Mouse (Mus musculus) Muller cell, postnatal 12 days (primary cell): ENCODE measurements at regions not wholly inside any gene's neighbourhood (a gene's known extent, or its start where the extent isn't known, plus 50 kb on each side); places are given as distances from the start of the nearest gene placed in this dataset.
"Not testable (repeated sequence)": the region's sequence is repeated elsewhere in the genome, so short reads cannot be mapped to it uniquely, and the experiment has no call there.

Experiments
- DNase-seq: peaks from one replicate; pipeline ENCODE4 v3.0.0-alpha.2; 2015; ENCODE audit errors: inconsistent ontology term

DNA sequence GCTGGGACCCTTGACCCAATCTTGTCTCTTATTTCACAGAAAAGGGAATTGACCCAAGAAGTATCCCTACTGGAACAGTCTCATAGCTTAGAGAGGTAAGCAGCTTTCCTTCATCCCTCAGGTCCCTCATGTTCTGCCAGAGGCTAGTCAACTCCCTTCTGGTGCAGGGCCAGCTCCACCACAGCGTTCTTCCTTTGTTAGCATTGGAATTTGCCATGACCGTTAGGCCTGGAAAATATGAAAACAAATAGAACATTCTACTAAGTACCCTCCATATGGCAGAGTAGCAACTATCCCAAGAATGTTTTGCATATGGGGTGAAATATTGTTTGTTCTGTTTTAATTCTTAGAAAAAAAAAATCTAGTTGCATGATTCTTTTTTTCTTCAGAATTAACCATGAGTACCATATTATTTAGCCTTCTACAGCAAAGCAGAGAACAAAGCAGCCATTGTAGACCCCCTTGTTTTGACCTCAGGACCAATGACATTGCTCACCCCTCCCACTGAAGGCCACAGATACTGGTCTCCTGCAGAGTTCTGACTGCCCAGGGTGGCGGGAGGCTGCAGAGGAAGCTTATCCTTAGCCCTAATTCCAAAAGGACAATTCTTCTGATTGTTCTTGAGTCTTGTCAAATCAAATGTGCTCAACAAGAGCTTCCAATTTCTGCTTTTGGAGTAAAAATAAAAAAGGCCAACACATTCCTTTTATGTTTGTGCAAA is 78.1 kb upstream of the Ehbp1 start:
- DNase-seq = peak; percentile 98

DNA sequence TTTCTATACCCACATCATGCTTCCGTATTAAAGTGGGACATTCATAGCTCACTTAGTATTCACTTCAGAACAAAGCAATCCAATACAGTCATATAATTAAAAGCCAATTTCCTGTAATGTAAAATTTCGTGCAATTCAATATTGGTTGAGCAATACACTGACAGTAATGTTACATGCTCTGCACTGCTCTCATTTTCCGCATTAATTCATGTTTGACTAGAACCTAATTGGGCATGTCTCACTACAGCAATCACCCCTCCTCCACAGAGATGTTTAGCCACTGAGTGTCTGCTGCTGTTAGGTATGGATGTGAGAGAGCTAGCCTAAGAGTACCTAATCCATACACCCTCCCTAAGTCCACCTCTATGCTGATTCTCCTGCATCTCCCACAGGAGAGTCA is 79.7 kb upstream of the Ehbp1 start:
- DNase-seq = peak; percentile 56

- DNase-seq = peak; percentile 78
Measured at GRCm38 (mm10) chr11:22437140-22437850, 74.6 kb upstream of the Tmem17 start.

DNA sequence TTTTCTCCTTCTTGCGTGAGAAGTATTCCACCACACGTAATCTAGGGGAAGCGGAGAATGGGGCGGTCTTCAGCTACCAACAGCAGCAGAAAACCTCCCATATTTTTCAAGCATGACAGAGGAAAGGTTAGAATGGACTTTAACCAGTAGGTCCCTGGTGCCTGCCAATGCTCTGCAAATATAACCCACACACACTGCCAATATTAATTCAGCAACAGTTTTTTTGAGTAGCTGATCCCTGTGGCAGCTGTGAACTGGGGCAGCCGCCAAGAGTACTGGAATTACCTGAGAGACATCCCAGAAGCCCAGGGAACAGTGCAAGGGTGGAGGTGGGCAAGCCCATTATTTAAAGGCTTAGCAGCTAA is 74.1 kb upstream of the Tmem17 start:
- DNase-seq = no peak

GRCm38 (mm10) chr11:22438441-22439066 is 73.3 kb upstream of the Tmem17 start:
- DNase-seq = no peak

- peak; percentile 69 for DNase-seq
Measured at GRCm38 (mm10) chr11:22440521-22440920, 71.4 kb upstream of the Tmem17 start.

- no peak for DNase-seq
Measured at GRCm38 (mm10) chr11:22453161-22453560, 58.7 kb upstream of the Tmem17 start.

DNA sequence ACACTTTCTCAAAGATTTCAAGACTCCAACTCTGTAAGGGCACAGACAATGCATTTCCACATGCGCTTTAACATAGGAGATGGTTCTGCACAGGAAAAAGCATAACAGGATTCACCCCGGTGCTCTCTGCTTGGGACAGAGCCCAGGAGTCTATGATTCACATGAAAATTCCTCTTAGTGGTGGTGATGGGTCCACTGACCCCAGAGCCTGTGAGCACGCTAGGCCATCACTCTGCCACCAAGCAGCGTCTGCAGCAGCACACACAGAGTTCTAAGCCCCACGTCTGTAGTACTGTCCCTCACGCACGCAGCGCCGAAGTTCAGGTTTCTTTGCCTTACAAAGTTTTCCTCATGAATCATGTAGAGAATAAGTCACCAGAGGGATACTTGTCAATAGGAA is 55.6 kb upstream of the Tmem17 start:
- DNase-seq = no peak

GRCm38 (mm10) chr11:22457220-22457619 is 54.7 kb upstream of the Tmem17 start:
- no peak for DNase-seq

GRCm38 (mm10) chr11:22458951-22459703 is 52.8 kb upstream of the Tmem17 start:
- DNase-seq = peak; percentile 60

GRCm38 (mm10) chr11:22461019-22461735 is 50.7 kb upstream of the Tmem17 start:
- not testable (repeated sequence) for DNase-seq
